Mouse (Mus musculus): ENCODE data around the gene Pabpn1. TPM values are rescaled to one million over a fixed set of nuclear protein-coding genes. Genes with fewer than 3 reads are reported as not detected.

Pabpn1 gene
- total RNA-seq (2021), result 100 to 1,000 TPM; 233 to 257 TPM
- long read RNA-seq, experiment 1, transcript Pabpn1-202 (6 exons, 1,761 nt), result minor isoform, 21 of 75 reads
- long read RNA-seq, experiment 1, transcript Pabpn1-201 (7 exons, 1,030 nt), result major isoform, 28 of 75 reads
- long read RNA-seq, experiment 1, partial matches to known transcripts, result 5 of 75 reads
- long read RNA-seq, experiment 1, other reads (novel, unspliced or antisense), result 16 of 75 reads
- long read RNA-seq, experiment 2, transcript Pabpn1-205 (6 exons, 912 nt), result minor isoform, 5 of 123 reads
- long read RNA-seq, experiment 2, transcript Pabpn1-201 (7 exons, 1,030 nt), result minor isoform, 32 of 123 reads
- long read RNA-seq, experiment 2, transcript Pabpn1-202 (6 exons, 1,761 nt), result major isoform, 42 of 123 reads
- long read RNA-seq, experiment 2, partial matches to known transcripts, result 7 of 123 reads
- long read RNA-seq, experiment 2, other reads (novel, unspliced or antisense), result 29 of 123 reads

GRCm38 (mm10) chr14:54892200-54892599 lies at the start of gene Pabpn1:
Gene Pabpn1, plus strand, starts transcription at chr14:54892500.
- no peak for DNase-seq (ENCODE audit: low spot score in 2 of 2)
- intact Hi-C loops (cut with DNase I), result no loop called here

- peak in 1 of 2 experiments; percentile 42 for DNase-seq (ENCODE audit: low spot score in 2 of 2)
- intact Hi-C loops (cut with DNase I), result loop anchor here (2.0 kb wide), 1 partner anchor 171 kb away; the partner anchor contains the start of gene Ngdn
Observed at GRCm38 (mm10) chr14:54843461-54843860, 48.8 kb upstream of the Pabpn1 start.

GRCm38 (mm10) chr14:54855726-54856125 lies 36.6 kb upstream of the Pabpn1 start:
- intact Hi-C loops (cut with DNase I), result no loop called here
- no peak for DNase-seq (ENCODE audit: low spot score in 2 of 2)

- intact Hi-C loops (cut with DNase I), result no loop called here
- no peak for DNase-seq (ENCODE audit: low spot score in 2 of 2)
Observed at GRCm38 (mm10) chr14:54856703-54857102, 35.6 kb upstream of the Pabpn1 start.

GRCm38 (mm10) chr14:54857891-54858290 lies 34.4 kb upstream of the Pabpn1 start:
- no peak for DNase-seq (ENCODE audit: low spot score in 2 of 2)
- intact Hi-C loops (cut with DNase I), result no loop called here

GRCm38 (mm10) chr14:54860511-54860910 lies 31.8 kb upstream of the Pabpn1 start:
- intact Hi-C loops (cut with DNase I), result loop anchor here (2.0 kb wide), 1 partner anchor 146 kb away; no protein-coding TSS in a partner anchor
- DNase-seq (ENCODE audit: low spot score in 2 of 2), result peak; percentile 75 to 77

GRCm38 (mm10) chr14:54863501-54864312 lies 28.6 kb upstream of the Pabpn1 start:
- intact Hi-C loops (cut with DNase I), result no loop called here
- peak; percentile 91 to 93 for DNase-seq (ENCODE audit: low spot score in 2 of 2)

GRCm38 (mm10) chr14:54864313-54865036 lies 27.8 kb upstream of the Pabpn1 start:
- no peak for DNase-seq (ENCODE audit: low spot score in 2 of 2)
- intact Hi-C loops (cut with DNase I), result no loop called here

- intact Hi-C loops (cut with DNase I), result no loop called here
- DNase-seq (ENCODE audit: low spot score in 2 of 2), result no peak
Observed at GRCm38 (mm10) chr14:54865626-54866025, 26.7 kb upstream of the Pabpn1 start.

- intact Hi-C loops (cut with DNase I), result no loop called here
- DNase-seq (ENCODE audit: low spot score in 2 of 2), result no peak
Observed at GRCm38 (mm10) chr14:54866268-54866667, 26.0 kb upstream of the Pabpn1 start.

- intact Hi-C loops (cut with DNase I), result no loop called here
Observed at GRCm38 (mm10) chr14:54866936-54867335, 25.4 kb upstream of the Pabpn1 start.

GRCm38 (mm10) chr14:54868026-54868425 lies 24.3 kb upstream of the Pabpn1 start:
- no peak for DNase-seq (ENCODE audit: low spot score in 2 of 2)
- intact Hi-C loops (cut with DNase I), result no loop called here

More at GRCm38 (mm10) chr14:54866936-54867335, 25.4 kb upstream of the Pabpn1 start:
- no peak for DNase-seq (ENCODE audit: low spot score in 2 of 2)

- intact Hi-C loops (cut with DNase I), result no loop called here
- DNase-seq (ENCODE audit: low spot score in 2 of 2), result no peak
Observed at GRCm38 (mm10) chr14:54870861-54871260, 21.4 kb upstream of the Pabpn1 start, which contains the start of gene Homez. Gene Homez, minus strand, starts transcription at chr14:54870961.

- DNase-seq (ENCODE audit: low spot score in 2 of 2), result no peak
- intact Hi-C loops (cut with DNase I), result no loop called here
Observed at GRCm38 (mm10) chr14:54874165-54874564, 18.1 kb upstream of the Pabpn1 start.

- intact Hi-C loops (cut with DNase I), result no loop called here
- DNase-seq (ENCODE audit: low spot score in 2 of 2), result no peak
Observed at GRCm38 (mm10) chr14:54875844-54876538, 16.3 kb upstream of the Pabpn1 start.

- intact Hi-C loops (cut with DNase I), result no loop called here
- peak; percentile 91 to 93 for DNase-seq (ENCODE audit: low spot score in 2 of 2)
Observed at GRCm38 (mm10) chr14:54876539-54877047, 15.7 kb upstream of the Pabpn1 start.

- DNase-seq (ENCODE audit: low spot score in 2 of 2), result peak in 1 of 2 experiments; percentile 58
- intact Hi-C loops (cut with DNase I), result no loop called here
Observed at GRCm38 (mm10) chr14:54877048-54877715, 15.1 kb upstream of the Pabpn1 start, which contains the start of gene Ppp1r3e. Gene Ppp1r3e, minus strand, starts transcription at chr14:54877550.
